Mouse (Mus musculus) testis, postnatal 14 days (tissue): ENCODE measurements around the gene Irf8.
A peak's percentile ranks its signal among the peaks of the same experiment; 100 is the strongest.

Source experiments
- DNase-seq: peaks from one replicate; pipeline ENCODE4 v3.0.0; 2021; ENCODE audit warnings: low spot score

The Irf8 gene

DNA sequence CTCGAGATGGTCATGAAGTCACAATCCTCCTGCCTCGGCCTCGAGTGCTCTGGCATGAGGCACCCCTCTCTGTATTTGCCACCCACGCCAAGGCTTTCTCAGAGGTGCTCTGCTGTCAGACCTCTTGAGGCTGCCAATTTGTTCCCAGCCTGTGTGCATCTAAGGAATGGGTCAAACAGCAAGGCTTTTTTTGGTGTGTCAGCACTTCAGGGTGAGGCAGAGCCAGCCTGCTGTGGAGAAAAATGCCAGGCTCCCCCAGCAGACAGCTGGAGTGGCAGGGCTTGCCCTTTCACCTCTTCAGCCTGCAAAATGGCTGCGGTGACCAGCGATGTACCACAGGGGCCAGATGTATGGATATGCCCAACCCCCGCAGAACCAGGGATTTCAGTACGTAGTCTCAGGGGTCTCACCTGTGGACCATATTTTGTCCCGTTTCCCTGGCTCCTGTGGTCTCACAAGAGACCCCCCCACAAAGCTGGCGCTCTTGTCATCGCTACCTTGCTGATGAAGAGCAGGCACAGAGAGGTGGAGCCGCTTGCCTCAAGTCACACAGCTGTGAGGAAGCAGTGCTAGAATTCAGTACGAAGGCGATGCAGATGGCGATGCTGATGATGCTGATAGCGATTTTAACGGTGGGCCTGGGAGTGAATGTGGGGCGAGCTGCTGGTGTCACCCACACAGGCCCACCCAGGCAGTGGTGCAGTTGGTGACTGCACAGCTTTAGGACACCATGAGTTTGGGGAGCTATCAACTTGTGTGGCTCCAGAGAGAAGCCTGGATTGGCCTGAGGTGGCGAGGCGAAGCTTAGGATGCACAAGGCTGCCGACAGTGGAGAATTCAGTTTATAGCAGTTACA is 15.3 kb downstream of the Irf8 start:
- no peak for DNase-seq

DNA sequence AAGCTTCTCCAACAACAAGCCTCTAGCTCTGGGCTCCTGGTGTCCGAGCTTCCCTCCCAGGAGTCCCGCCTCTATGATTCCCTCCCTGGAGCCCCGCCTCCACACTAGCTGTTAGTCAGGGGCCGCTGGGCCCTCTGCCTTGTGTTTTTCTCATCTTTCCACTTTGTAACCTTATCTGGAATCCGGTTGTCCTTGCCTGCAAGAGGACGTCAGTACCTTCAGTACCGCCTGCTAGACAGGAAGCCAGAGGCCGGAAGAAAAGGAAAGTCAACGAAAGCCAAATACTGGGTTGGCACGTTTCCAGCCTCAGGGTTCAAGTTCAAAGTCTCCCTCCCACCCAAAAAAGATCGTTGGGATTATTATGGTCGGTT is 15.9 kb downstream of the Irf8 start:
- peak; percentile 56 for DNase-seq

DNA sequence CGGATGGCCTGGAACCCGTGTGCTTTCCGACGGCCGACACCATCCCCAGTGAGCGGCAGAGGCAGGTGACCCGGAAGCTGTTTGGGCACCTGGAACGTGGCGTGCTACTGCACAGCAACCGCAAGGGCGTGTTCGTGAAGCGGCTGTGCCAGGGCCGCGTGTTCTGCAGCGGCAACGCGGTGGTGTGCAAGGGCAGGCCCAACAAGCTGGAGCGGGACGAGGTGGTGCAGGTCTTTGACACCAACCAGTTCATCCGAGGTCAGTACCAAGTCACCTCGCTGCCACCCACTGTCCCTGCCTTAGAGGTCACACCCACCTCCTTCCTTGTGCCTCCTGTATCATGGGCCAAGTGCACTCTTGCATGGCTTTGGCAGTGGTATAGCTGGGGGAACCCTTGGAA is 17.3 kb downstream of the Irf8 start:
- DNase-seq: no peak

- peak; percentile 63 for DNase-seq
Observed at GRCm38 (mm10) chr8:120755306-120756297, 19.4 kb downstream of the Irf8 start.

- no peak for DNase-seq
Observed at GRCm38 (mm10) chr8:120758005-120758404, 21.8 kb downstream of the Irf8 start.

GRCm38 (mm10) chr8:120759847-120760246 is 23.7 kb downstream of the Irf8 start:
- DNase-seq: no peak

DNA sequence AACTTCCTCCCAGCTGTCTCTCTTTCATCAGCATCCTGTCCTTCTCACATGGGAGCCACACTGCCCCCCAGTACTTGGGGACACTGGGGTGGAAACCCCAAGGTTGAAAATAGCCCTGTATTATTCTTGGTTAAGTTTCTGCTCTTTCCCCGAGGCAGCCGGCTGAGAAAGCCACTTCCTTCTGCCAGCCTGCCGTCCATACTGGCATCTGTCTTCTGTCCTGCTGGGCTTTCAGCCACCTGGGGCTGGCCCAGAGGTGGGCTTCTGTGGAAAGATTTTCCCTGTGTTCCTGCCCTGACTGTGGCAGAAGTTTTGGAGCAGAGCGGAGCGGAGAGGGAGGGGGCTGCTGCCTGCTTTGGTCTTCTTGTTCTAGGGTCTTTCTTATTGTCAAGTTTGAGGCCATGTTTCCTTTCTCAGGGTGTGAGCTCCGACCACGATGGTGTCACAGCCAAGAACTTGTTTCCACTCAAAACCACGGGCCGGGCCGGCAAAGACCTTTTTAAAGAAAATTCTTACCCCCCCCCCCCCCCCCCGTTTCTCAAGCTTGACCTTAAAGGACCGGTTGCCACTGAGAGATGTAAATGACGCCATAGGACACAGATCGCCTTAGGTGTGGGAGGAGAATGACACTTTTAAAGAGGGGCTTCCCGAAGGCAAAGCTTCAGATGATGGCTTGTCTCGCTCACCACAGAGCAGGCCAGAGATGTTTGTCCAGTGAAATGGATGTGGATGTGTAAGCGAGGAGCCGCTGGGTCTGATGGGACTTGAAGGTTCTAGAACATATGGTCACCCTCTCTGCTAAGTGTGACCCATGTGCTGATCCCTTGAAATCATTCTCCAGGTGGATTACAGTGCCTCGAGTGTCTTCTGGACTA is 24.4 kb downstream of the Irf8 start:
- DNase-seq: no peak

DNA sequence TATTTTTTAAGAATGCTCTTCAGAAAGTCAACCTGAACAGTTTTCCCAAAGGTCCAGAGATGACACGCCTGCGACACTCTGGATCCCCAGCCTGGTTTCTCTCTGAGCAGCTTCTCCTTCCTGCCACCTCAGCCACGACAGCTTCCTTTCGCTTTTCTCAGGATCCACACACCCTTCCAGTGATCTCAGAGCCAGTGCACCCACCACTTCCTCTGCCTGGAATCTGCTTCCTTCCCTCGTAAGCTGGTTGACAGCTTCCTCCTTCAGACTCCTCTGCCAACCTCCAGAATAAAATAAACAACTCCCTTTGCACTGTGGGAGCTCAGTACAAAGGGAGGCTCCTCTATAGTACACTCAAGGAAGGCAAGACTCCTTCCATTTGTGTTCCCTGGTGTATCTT is 27.1 kb downstream of the Irf8 start:
- DNase-seq: no peak

GRCm38 (mm10) chr8:120764638-120765037 is 28.5 kb downstream of the Irf8 start:
- no peak for DNase-seq

- no peak for DNase-seq
Observed at GRCm38 (mm10) chr8:120766622-120767021, 30.5 kb downstream of the Irf8 start.

DNA sequence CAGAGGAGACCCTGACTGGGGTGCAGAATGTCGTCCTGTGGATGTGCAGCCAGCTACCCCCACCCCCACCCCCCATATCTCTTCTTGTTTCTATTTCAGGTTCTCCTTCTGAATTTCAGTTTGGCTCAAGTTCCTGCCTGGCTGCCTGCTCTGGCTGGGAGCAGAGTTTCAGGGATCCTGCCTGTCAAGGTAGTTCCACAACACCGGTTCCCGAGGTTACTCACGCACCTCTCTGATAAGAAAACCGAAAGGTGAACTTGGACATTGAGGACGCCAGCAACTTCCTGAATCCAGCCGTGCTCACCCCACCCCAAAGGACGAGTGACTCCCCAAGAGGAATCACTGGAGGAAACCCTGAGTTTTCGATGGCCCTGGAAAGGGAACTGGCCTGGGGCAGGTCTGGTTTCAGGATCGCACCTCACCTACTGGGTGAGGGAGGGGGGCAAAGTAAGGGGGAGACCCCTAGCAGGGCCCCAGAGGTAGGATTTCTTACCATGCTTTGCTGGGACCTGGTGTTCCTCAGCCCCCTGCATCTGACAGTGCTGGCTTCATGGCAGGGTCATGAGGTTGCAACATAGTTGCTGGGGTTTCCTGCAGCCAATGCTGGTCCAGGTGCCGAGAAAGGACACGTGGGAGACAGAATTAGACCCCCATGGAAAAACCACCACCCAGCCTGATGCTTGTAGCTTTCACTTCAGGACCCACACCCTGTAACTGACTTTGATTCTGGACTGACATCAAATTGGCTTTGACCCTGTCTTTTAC is 32.5 kb downstream of the Irf8 start:
- DNase-seq: peak; percentile 69

DNA sequence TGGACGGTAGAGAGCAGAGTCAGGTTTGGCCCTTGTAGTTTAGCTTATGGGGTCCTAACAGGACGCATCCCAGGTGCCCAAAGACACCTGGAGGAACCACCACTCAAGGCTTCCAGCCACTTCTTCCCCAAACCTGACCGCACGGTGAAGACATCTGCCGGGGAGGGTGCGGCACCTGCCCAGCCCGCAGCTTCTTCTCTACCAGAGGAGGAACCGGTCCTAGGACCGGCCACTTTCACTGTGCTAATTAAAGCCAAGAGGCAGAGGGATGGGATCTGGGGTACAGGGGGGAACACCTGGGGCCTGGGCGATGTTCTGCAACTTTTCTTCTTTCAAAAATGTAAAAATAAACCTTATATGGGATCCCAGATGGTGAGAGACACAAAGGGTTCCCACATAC is 41.0 kb downstream of the Irf8 start:
- DNase-seq: no peak

DNA sequence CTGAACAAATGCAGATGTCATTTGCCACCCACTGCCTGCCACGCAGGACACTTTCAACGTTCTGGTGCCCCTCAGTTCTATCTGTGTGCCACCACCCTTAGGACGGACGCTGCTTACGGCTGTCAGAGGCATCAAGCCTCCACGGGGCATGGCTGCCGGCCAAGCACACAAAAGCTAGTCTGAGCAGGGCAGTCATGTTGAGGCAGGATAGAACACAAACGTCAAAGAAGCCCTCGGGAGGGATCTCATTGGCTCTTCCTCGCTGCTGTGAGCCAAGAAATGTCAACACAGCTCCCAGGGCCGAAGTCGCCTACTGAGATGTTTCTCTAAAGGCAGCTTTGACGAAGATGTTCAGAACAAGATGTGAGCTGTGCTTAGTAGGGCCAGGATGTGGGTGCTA is 41.6 kb downstream of the Irf8 start:
- DNase-seq: no peak

DNA sequence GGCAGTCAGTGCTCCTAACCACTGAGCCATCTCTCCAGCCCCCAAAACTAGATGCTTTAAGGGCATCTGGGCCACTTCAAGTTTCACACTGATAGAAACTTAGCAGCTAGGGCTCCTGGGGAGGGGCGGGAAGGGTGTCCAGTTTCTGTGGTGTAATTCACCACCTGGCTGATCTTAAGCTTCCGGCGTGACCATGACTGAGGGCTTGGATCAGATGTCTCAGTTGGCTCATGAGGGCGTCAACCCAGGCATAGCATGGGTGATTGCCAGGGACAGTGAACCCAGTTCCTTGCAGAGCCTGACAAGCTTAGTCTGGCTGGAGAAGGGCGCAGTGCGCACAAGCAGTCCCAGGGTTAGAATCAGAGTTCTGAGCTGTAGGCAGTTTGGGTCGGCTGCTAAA is 42.9 kb downstream of the Irf8 start:
- DNase-seq: no peak

GRCm38 (mm10) chr8:120783781-120784180 is 47.6 kb downstream of the Irf8 start:
- no peak for DNase-seq

- DNase-seq: no peak
Observed at GRCm38 (mm10) chr8:120786753-120787152, 50.6 kb downstream of the Irf8 start.

DNA sequence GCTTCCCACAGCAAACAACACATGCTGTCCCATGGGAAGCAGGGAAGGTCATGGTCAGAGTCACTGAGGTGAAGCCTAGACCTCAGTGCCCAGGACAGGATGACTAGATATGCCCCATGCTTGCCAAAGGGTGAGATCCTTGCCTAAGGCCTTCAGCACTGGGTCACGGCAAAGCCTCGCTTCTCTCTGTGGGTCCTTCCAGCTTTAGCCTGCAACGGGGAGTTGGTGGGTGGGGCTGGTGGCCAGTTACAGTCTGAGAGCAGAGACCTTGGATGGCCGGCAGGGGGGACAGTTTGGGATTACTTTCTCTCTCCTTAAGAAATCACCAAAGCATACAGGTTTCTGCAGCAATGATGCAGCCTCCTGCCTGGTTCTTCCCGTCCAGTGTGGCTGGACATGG is 51.5 kb downstream of the Irf8 start:
- no peak for DNase-seq

- no peak for DNase-seq
Observed at GRCm38 (mm10) chr8:120792710-120793109, 56.6 kb downstream of the Irf8 start.

DNA sequence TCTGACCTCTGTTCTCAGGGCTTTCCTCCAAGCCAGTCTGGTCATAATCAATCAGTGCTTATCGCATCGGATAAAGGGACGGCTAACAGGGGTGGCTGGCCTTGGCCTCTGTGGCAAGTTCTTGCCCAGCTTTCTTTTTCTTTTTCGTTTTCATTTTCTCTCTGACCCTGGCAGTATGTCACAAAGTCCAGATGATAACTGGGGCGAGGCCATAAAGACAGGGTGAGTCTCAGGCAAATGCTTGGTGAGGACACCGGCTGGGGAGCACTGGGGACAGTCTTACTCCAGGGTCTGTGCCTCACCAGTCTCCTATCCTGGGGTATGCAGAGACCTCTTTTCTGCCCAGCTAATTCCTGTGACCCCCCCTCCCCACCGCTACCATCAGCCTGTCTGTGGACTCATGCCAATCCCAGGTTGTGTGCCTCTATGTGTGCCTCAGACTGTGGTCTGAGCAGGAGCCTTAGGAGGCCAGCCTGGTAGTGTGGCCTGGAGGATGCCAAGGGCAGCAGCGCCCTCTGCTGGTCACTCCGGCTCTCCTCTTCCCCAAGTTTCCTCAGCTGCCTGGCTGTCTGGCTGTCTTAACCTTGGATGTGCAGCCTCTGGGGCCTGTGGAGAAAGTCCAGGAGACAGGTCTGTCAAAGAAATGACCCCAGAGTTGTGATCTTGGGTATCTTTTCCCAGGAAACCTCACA is 59.9 kb downstream of the Irf8 start:
- peak; percentile 57 for DNase-seq

DNA sequence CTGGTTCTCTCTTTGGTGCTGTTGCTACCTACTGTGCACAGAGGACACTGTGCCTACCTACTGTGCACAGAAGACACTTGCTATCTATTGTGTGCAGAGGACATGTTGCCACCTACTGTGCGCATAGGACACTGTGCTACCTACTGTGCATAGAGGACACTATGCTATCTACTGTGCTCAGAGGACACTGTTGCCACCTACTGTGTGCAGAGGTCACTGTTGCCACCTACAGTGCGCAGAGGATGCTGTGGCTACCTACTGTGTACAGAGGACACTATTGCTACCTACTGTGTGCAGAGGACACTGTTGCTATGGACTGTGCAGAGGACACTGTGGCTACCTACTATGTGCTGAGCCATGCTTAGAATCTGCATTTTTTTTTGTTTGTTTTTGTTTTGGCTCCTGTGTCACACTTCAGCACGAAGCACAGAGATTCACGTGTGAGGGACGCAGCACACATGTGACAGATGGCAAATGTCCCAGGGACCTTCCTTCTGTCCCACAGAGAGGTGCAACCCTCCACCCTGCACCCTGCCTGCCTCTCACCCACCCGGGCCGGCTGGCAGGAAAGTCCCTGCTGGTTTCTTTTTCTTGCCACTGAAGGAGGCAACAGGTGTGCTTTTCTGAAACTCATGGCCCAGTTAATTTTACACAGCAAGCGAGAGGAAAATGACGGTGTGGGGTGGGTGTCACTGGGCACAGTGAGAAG is 61.0 kb downstream of the Irf8 start:
- DNase-seq: no peak
